Mouse (Mus musculus) olfactory bulb, adult 2 months (tissue): ENCODE data around the gene Zfp583.
A peak's percentile ranks its signal among the peaks of the same experiment; 100 is the strongest.

Experiments
- CTCF ChIP-seq: fragments of 200-500 bp; IDR thresholded peaks from 2 replicates; pipeline ENCODE4 v1.5.1; 2012; ENCODE audit warnings: low read depth, mild to moderate bottlenecking, low read length, moderate library complexity; ENCODE audit not compliant: insufficient read depth
- POLR2A ChIP-seq: fragments of 200-500 bp; IDR thresholded peaks from 2 replicates; pipeline ENCODE4 v1.6.1; 2012; ENCODE audit warnings: mild to moderate bottlenecking, low read depth, low read length, moderate library complexity; ENCODE audit not compliant: insufficient read depth

DNA sequence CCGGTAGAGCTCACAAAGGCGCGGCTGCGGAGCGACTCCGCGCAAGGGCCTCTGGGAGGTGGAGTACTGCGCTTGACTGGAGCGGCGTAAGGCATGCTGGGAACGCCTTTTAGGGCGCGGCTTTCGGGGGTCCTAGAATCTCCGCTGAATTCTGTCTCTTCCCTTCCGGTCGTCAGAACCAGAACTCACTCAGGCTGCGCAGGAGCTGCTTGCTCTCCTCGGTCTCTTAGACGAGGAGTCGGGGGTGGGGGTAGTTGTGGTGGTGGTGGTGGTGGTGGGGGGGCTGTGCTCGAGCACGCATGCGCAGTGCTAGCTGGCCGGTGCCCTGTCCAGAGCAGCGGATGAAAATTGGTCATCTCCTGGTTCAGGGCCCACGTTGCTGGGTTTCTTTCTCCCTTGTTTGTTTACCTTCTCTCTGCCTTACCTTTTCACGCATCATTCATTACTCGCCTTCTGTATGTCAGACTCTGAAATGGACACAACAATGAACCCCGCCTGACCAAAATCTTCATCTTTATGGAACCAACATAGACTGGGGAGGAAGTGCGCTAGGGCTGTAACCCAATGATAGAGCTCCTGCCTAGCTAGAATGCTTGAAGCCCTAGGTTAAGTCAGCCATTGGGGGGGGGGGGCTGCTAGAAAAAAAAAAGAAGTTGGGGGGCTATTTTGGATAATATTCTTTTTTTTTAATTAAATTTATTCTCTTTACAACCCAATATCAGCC is at the start of gene Zfp583:
- TF ChIP-seq POLR2A (peak; percentile 68), CTCF (no peak)
